Mouse (Mus musculus) testis, adult 2 months (tissue): Measurements from ENCODE around the gene Mrpl48.

ENCODE experiments used
- CTCF ChIP-seq: fragments of 200-500 bp; IDR thresholded peaks from 2 replicates; pipeline ENCODE4 v1.5.1; 2012; ENCODE audit warnings: low read depth, mild to moderate bottlenecking, inconsistent platforms, low read length, moderate library complexity; ENCODE audit not compliant: control insufficient read depth, insufficient read depth, insufficient replicate concordance
- POLR2A ChIP-seq: fragments of 200-500 bp; IDR thresholded peaks from 2 replicates; pipeline ENCODE4 v1.6.1; 2012; ENCODE audit warnings: low read depth, mild to moderate bottlenecking, inconsistent platforms, low read length, moderate library complexity; ENCODE audit not compliant: control insufficient read depth

DNA sequence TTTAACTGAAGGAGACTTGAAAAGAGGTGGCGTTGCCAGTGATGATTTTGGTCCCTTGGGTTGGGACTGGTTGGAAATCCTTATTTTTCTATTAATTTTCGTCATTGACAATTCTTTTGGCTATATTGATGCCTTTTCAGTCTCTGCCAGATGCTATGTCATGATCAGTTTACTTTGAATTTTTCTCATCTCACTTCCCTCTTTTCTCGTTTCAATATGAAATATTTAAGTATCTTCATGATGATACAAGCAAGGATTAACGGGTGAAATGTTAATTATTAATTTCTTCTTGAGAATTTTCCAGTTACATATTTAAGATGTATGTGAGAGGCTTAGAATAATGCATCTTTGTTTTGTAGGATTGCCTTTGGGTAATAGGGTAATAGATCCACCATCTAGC lies 809 bp upstream of the Mrpl48 start:
- TF ChIP-seq POLR2A (no peak), CTCF (no peak)
